Mouse (Mus musculus) heart, embryonic 12.5 days (tissue): ENCODE results near the gene Hpn. TPM values are rescaled to one million over a fixed set of nuclear protein-coding genes. Genes with fewer than 3 reads are reported as not detected.

Experiments used
- ATAC-seq: fragments of 200-750 bp; cut with Nextera tagmentation; 2 replicates; pipeline ENCODE4 v1.8.0; 2017; ENCODE audit warnings: moderate TSS enrichment, moderate library complexity; ENCODE audit not compliant: insufficient number of reproducible peaks, low FRiP score
- H3K27ac ChIP-seq: fragments of 300-500 bp; sonication (generic); 2 replicates; pipeline ENCODE4 v1.5.1; 2016; ENCODE audit warnings: mild to moderate bottlenecking, moderate library complexity; ENCODE audit not compliant: poor library complexity, severe bottlenecking
- H3K27me3 ChIP-seq: fragments of 300-500 bp; sonication (generic); replicated peaks from 2 replicates; pipeline ENCODE4 v1.6.1; 2016; ENCODE audit warnings: mild to moderate bottlenecking, moderate library complexity
- H3K36me3 ChIP-seq: fragments of 300-500 bp; sonication (generic); 2 replicates; pipeline ENCODE4 v1.6.1; 2016; ENCODE audit warnings: mild to moderate bottlenecking, moderate library complexity
- H3K4me1 ChIP-seq: fragments of 300-500 bp; sonication (generic); replicated peaks from 2 replicates; pipeline ENCODE4 v1.6.1; 2016; ENCODE audit warnings: mild to moderate bottlenecking
- H3K4me2 ChIP-seq: fragments of 300-500 bp; sonication (generic); 2 replicates; pipeline ENCODE4 v1.6.1; 2016; ENCODE audit warnings: mild to moderate bottlenecking, moderate library complexity
- H3K4me3 ChIP-seq: fragments of 300-500 bp; sonication (generic); 2 replicates; pipeline ENCODE4 v1.5.1; 2016; ENCODE audit warnings: mild to moderate bottlenecking
- H3K9ac ChIP-seq: fragments of 300-500 bp; sonication (generic); 2 replicates; pipeline ENCODE4 v1.6.1; 2016; ENCODE audit warnings: mild to moderate bottlenecking, moderate library complexity
- H3K9me3 ChIP-seq: fragments of 300-500 bp; sonication (generic); replicated peaks from 2 replicates; pipeline ENCODE4 v1.6.1; 2016; ENCODE audit warnings: mild to moderate bottlenecking, moderate library complexity
- WGBS: fragments of 180-500 bp; shearing (Covaris S2); methylation state at CpG from one replicate; pipeline ENCODE4 v1.1.7; 2016; 5-methylcytosine and 5-hydroxymethylcytosine counted together
- polyA plus RNA-seq: library from polyadenylated mRNA; unstranded; fragments of >200 nt; fragmentation: Nextera tagmentation; extraction: Ambion mirVana; gene quantifications from 2 replicates; pipeline ENCODE4 v1.2.1, GENCODE M21; 2016

The Hpn gene
- polyA plus RNA-seq, 1 experiment from 2014 or later: 2.0 TPM

DNA sequence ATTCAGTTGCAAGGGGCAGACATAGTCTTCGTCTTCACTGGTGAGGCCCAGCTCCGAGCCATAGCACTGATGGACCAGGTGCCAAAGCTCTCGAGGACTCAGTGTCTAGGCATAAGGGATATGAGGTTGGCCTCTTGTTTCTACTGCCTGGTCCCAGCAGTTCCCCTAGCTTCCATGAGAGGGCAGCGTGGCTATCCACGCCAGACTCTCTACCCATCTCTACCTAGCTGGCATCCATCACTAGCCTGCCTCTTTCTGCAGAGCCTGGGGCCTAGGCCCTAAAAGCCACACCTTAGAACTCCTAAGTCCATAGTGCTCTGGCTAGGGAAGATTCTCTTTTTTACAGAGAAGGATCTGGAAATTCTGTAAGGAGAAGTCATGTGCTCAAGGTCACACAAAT is 24.7 kb upstream of the Hpn start:
- no peak overlapping the region for H3K9ac ChIP-seq
- peak; percentile 44; the same call in 1 of the 2 replicates for ATAC-seq
- peaks cover 90% of the 10 kb centered on the region for H3K36me3 ChIP-seq
- H3K9me3 ChIP-seq: no peaks in the 10 kb centered on the region
- peak overlapping the region; percentile 53; the same call in 1 of the 2 replicates for H3K27ac ChIP-seq
- H3K4me3 ChIP-seq: no peak overlapping the region
- 62% methylated on average over 5 of the region's 5 CpGs for WGBS
- H3K4me1 ChIP-seq: peaks cover 24% of the 10 kb centered on the region
- no peak overlapping the region for H3K4me2 ChIP-seq
- no peaks in the 10 kb centered on the region for H3K27me3 ChIP-seq

DNA sequence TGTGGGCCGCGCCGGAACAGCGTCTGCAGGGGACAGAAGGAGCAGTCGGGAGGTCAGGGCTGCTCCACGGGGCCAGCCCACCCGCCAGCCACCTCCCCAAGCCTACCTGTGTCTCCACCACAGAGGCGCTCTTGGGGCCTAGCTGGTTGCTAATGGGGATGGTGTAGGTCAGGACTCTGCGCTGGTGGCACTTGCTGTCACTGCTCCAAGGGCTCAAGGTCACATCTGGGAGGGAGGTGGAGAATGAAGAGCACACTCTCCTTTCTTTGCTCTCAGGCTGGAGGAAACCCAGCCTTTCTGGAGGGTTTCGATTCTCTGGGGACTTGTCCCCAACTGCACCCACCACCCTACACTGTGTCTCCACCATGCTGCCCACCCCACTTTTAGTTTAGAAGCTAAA is 20.6 kb upstream of the Hpn start:
- Histone ChIP-seq H3K36me3 (peaks cover 100% of the 10 kb centered on the region), H3K9me3 (no peaks in the 10 kb centered on the region), H3K4me2 (no peak overlapping the region), H3K27ac (no peak overlapping the region), H3K4me3 (no peak overlapping the region), H3K9ac (no peak overlapping the region), H3K27me3 (no peaks in the 10 kb centered on the region), H3K4me1 (peaks cover 13% of the 10 kb centered on the region)
- ATAC-seq: no peak
- WGBS: 94% methylated on average over 10 of the region's 10 CpGs

DNA sequence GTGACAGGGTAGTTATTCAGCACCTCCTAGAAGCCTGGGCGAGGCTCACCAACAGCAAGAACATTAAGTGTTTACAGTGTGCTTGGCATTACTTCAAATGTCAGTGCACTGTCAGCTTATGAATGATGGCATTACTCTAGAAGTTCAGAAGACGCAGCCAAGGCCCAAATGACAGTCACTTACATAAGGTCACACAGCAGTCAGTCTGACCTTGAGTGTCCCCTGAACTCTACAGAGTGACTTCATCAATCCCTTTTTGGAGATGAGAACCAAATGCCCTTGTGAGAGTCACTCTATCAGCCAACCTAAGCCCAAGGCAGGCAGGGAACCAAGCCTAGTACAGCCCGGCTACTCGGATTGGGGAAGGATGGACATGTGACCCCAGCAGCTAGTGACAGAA is 16.8 kb upstream of the Hpn start:
- ATAC-seq: no peak
- Histone ChIP-seq H3K36me3 (peaks cover 85% of the 10 kb centered on the region), H3K27me3 (no peaks in the 10 kb centered on the region; the same call in 1 of the 2 replicates), H3K27ac (no peak overlapping the region), H3K9ac (no peak overlapping the region), H3K4me3 (no peak overlapping the region), H3K4me2 (no peak overlapping the region), H3K4me1 (peaks cover 18% of the 10 kb centered on the region; the same call in 1 of the 2 replicates), H3K9me3 (no peaks in the 10 kb centered on the region)
- 84% methylated on average over 4 of the region's 4 CpGs for WGBS

GRCm38 (mm10) chr7:31130841-31131240 is 15.8 kb upstream of the Hpn start:
- Histone ChIP-seq H3K9ac (no peak overlapping the region), H3K27ac (no peak overlapping the region), H3K36me3 (peaks cover 75% of the 10 kb centered on the region), H3K4me2 (no peak overlapping the region), H3K27me3 (peaks cover 9% of the 10 kb centered on the region), H3K4me1 (peaks cover 24% of the 10 kb centered on the region), H3K4me3 (no peak overlapping the region), H3K9me3 (no peaks in the 10 kb centered on the region)
- WGBS: 33% methylated on average over 4 of the region's 4 CpGs
- no peak for ATAC-seq

DNA sequence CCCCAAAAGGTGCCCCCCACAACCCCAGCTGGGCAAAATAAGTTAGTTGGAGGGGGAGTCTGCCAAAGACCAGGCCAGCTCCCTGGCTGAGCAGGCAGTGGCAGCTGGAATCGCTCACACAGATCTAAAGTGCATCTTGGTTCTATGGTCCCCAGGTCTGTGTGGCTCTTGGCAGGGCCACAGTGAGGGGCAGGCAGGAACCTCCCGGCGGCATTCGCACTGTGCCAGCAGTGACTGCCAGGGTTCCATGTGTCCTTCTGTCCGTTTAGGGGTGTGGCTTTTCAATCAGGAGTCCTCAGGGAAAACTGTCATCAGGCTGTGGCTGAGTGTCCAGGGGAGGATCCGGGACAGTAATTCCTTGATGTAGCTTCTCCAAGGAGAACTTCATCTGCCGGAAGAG is 15.1 kb upstream of the Hpn start:
- WGBS: 90% methylated on average over 7 of the region's 7 CpGs
- Histone ChIP-seq H3K4me1 (peaks cover 24% of the 10 kb centered on the region), H3K9ac (no peak overlapping the region), H3K36me3 (peaks cover 69% of the 10 kb centered on the region), H3K4me2 (no peak overlapping the region), H3K9me3 (no peaks in the 10 kb centered on the region), H3K4me3 (no peak overlapping the region), H3K27me3 (peaks cover 15% of the 10 kb centered on the region), H3K27ac (no peak overlapping the region)
- no peak for ATAC-seq

- Histone ChIP-seq H3K9me3 (no peaks in the 10 kb centered on the region), H3K27ac (no peak overlapping the region), H3K4me3 (no peak overlapping the region), H3K36me3 (peaks cover 49% of the 10 kb centered on the region), H3K9ac (no peak overlapping the region), H3K4me2 (no peak overlapping the region), H3K4me1 (peaks cover 24% of the 10 kb centered on the region), H3K27me3 (peaks cover 22% of the 10 kb centered on the region)
- no peak for ATAC-seq
- 50% methylated on average over 9 of the region's 9 CpGs for WGBS
Observed at GRCm38 (mm10) chr7:31128157-31128705, 13.1 kb upstream of the Hpn start.

GRCm38 (mm10) chr7:31126851-31127724 is 12.0 kb upstream of the Hpn start, which contains the start of gene Scn1b:
Gene Scn1b (minus strand): TSS chr7:31127003.
- Histone ChIP-seq H3K9me3 (no peaks in the 10 kb centered on the region), H3K36me3 (peaks cover 37% of the 10 kb centered on the region), H3K9ac (peak within 1 kb of the TSS; percentile 79), H3K27me3 (peaks cover 22% of the 10 kb centered on the region), H3K27ac (no peak within 1 kb of the TSS), H3K4me3 (peak within 1 kb of the TSS; percentile 76), H3K4me1 (peaks cover 24% of the 10 kb centered on the region), H3K4me2 (peak within 1 kb of the TSS; percentile 100)
- 1% methylated on average over 52 of the region's 60 CpGs for WGBS
- ATAC-seq: peak; percentile 67

- H3K27ac ChIP-seq: no peak overlapping the region
- H3K4me2 ChIP-seq: peak overlapping the region; percentile 100
- peaks cover 29% of the 10 kb centered on the region for H3K36me3 ChIP-seq
- peak overlapping the region; percentile 79 for H3K9ac ChIP-seq
- 4% methylated on average over 53 of the region's 53 CpGs for WGBS
- peaks cover 24% of the 10 kb centered on the region for H3K4me1 ChIP-seq
- peak; percentile 29; the same call in 1 of the 2 replicates for ATAC-seq
- no peaks in the 10 kb centered on the region for H3K9me3 ChIP-seq
- H3K4me3 ChIP-seq: peak overlapping the region; percentile 76
- H3K27me3 ChIP-seq: peaks cover 22% of the 10 kb centered on the region
Observed at GRCm38 (mm10) chr7:31126211-31126751, 11.2 kb upstream of the Hpn start.

- Histone ChIP-seq H3K4me1 (peaks cover 24% of the 10 kb centered on the region), H3K4me3 (no peak overlapping the region), H3K4me2 (no peak overlapping the region), H3K9me3 (no peaks in the 10 kb centered on the region), H3K9ac (no peak overlapping the region), H3K27ac (no peak overlapping the region), H3K27me3 (peaks cover 22% of the 10 kb centered on the region), H3K36me3 (peaks cover 18% of the 10 kb centered on the region)
- WGBS: 72% methylated on average over 13 of the region's 13 CpGs
- ATAC-seq: no peak
Observed at GRCm38 (mm10) chr7:31125116-31125515, 10.0 kb upstream of the Hpn start.

GRCm38 (mm10) chr7:31124381-31124780 is 9.3 kb upstream of the Hpn start:
- no peak overlapping the region for H3K27ac ChIP-seq
- H3K4me1 ChIP-seq: peaks cover 24% of the 10 kb centered on the region
- H3K4me2 ChIP-seq: no peak overlapping the region
- 77% methylated on average over 5 of the region's 5 CpGs for WGBS
- no peak for ATAC-seq
- H3K4me3 ChIP-seq: no peak overlapping the region
- H3K9ac ChIP-seq: no peak overlapping the region
- H3K27me3 ChIP-seq: peaks cover 22% of the 10 kb centered on the region
- no peaks in the 10 kb centered on the region for H3K9me3 ChIP-seq
- H3K36me3 ChIP-seq: peaks cover 10% of the 10 kb centered on the region

DNA sequence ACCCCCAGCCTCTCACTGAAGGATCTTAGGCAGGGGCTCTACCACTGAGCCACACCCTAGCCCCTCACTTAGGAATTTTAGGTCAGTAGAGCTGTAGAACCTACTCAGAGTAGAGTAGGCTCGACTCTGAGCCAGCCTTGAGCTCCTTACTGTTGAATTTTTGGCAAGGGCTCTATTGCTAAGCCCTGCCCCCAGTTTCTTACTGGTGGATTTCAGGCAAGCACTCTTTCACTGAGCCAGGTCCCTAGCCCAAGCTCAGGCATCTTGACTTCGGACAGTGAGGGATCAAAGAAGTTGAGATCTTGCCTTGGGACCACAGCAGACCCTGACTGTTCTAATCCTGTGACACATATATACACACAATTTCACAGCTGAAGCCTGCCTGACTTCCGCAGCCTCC is 8.6 kb upstream of the Hpn start:
- H3K36me3 ChIP-seq: peaks cover 4% of the 10 kb centered on the region; the same call in 1 of the 2 replicates
- no peaks in the 10 kb centered on the region for H3K9me3 ChIP-seq
- no peak overlapping the region for H3K4me3 ChIP-seq
- 82% methylated on average over 3 of the region's 3 CpGs for WGBS
- H3K27ac ChIP-seq: no peak overlapping the region
- H3K27me3 ChIP-seq: peaks cover 22% of the 10 kb centered on the region
- H3K4me2 ChIP-seq: no peak overlapping the region
- ATAC-seq: no peak
- H3K4me1 ChIP-seq: peaks cover 24% of the 10 kb centered on the region
- no peak overlapping the region for H3K9ac ChIP-seq
